Mouse (Mus musculus) spleen, adult 2 months (tissue): ENCODE measurements at regions not wholly inside any gene's neighbourhood (a gene's known extent, or its start where the extent isn't known, plus 50 kb on each side); places are given as distances from the start of the nearest gene placed in this dataset.

Source experiments
- DNase-seq, 2 experiments: peaks; one replicate each; pipeline versions ENCODE4 v3.0.0 to v3.0.0-alpha.2; 2012 to 2021; ENCODE audit warnings: low spot score in 2 of 2, low read depth in 1 of 2
- H3K27ac ChIP-seq: fragments of 200-500 bp; 2 replicates; pipeline ENCODE4 v1.5.1; 2012; ENCODE audit warnings: low read length, inconsistent platforms; ENCODE audit not compliant: insufficient read depth
- H3K27me3 ChIP-seq: fragments of 200-500 bp; 2 replicates; pipeline ENCODE4 v1.6.1; 2012; ENCODE audit warnings: mild to moderate bottlenecking, moderate library complexity, low read length, inconsistent platforms; ENCODE audit not compliant: control insufficient read depth, insufficient read depth
- H3K36me3 ChIP-seq: fragments of 200-500 bp; 2 replicates; pipeline ENCODE4 v1.6.1; 2012; ENCODE audit warnings: mild to moderate bottlenecking, low read length, inconsistent platforms; ENCODE audit not compliant: control insufficient read depth, insufficient read depth
- H3K4me1 ChIP-seq: fragments of 200-500 bp; 2 replicates; pipeline ENCODE4 v1.6.1; 2011; ENCODE audit warnings: inconsistent platforms; ENCODE audit not compliant: control insufficient read depth, insufficient read depth, insufficient read length
- H3K4me3 ChIP-seq: fragments of 200-500 bp; 2 replicates; pipeline ENCODE4 v1.5.1; 2011; ENCODE audit warnings: mild to moderate bottlenecking, inconsistent platforms; ENCODE audit not compliant: insufficient read depth, insufficient read length; ENCODE audit errors: extremely low read depth
- CTCF ChIP-seq: fragments of 200-500 bp; IDR thresholded peaks from 2 replicates; pipeline ENCODE4 v1.5.1; 2011; ENCODE audit warnings: mild to moderate bottlenecking, inconsistent platforms; ENCODE audit not compliant: insufficient read depth, insufficient read length, insufficient replicate concordance; ENCODE audit errors: extremely low read depth
- POLR2A ChIP-seq: fragments of 200-500 bp; IDR thresholded peaks from 2 replicates; pipeline ENCODE4 v1.6.1; 2011; ENCODE audit warnings: low read depth, low read length, inconsistent platforms
- WGBS: fragments of 180-500 bp; shearing (Covaris S2); methylation state at CpG from one replicate; pipeline ENCODE4 v1.1.7; 2018; 5-methylcytosine and 5-hydroxymethylcytosine counted together

- no peaks in the 10 kb centered on the region for H3K36me3 ChIP-seq
- H3K27me3 ChIP-seq: no peaks in the 10 kb centered on the region
- no peaks in the 10 kb centered on the region for H3K4me1 ChIP-seq
- no peak overlapping the region for H3K27ac ChIP-seq
- 70% methylated on average over 4 of the region's 4 CpGs for WGBS
- TF ChIP-seq POLR2A (no peak), CTCF (no peak)
- no peak for DNase-seq
- no peak overlapping the region for H3K4me3 ChIP-seq
These were observed 687.8 kb downstream of the Hs3st4 start for GRCm38 (mm10) chr7:124670477-124670876.

- TF ChIP-seq CTCF (no peak), POLR2A (no peak)
- H3K36me3 ChIP-seq: no peaks in the 10 kb centered on the region
- no peak for DNase-seq
- no peaks in the 10 kb centered on the region for H3K27me3 ChIP-seq
- no peaks in the 10 kb centered on the region for H3K4me1 ChIP-seq
- H3K4me3 ChIP-seq: no peak overlapping the region
- H3K27ac ChIP-seq: no peak overlapping the region
These were observed 688.4 kb downstream of the Hs3st4 start for GRCm38 (mm10) chr7:124671117-124671516.

- H3K27me3 ChIP-seq: no peaks in the 10 kb centered on the region
- no peak overlapping the region for H3K4me3 ChIP-seq
- H3K27ac ChIP-seq: no peak overlapping the region
- H3K4me1 ChIP-seq: no peaks in the 10 kb centered on the region
- DNase-seq: no peak
- 53% methylated on average over 3 of the region's 3 CpGs for WGBS
- TF ChIP-seq POLR2A (no peak), CTCF (no peak)
- no peaks in the 10 kb centered on the region for H3K36me3 ChIP-seq
These were observed 694.3 kb downstream of the Hs3st4 start for GRCm38 (mm10) chr7:124676854-124677515.

- TF ChIP-seq CTCF (no peak), POLR2A (no peak)
- DNase-seq: no peak
- Histone ChIP-seq H3K27me3 (no peaks in the 10 kb centered on the region), H3K4me3 (no peak overlapping the region), H3K36me3 (no peaks in the 10 kb centered on the region), H3K4me1 (no peaks in the 10 kb centered on the region), H3K27ac (no peak overlapping the region)
These were observed 697.9 kb downstream of the Hs3st4 start for GRCm38 (mm10) chr7:124680561-124680960.

- 86% methylated on average over 10 of the region's 10 CpGs for WGBS
- H3K4me3 ChIP-seq: no peak overlapping the region
- H3K27me3 ChIP-seq: no peaks in the 10 kb centered on the region
- H3K27ac ChIP-seq: no peak overlapping the region
- no peaks in the 10 kb centered on the region for H3K36me3 ChIP-seq
- TF ChIP-seq CTCF: no peak
- TF ChIP-seq POLR2A: no peak
- no peak for DNase-seq
- no peaks in the 10 kb centered on the region for H3K4me1 ChIP-seq
These were observed 698.5 kb downstream of the Hs3st4 start for GRCm38 (mm10) chr7:124681212-124681611.

- DNase-seq: no peak
- Histone ChIP-seq H3K4me1 (no peaks in the 10 kb centered on the region), H3K4me3 (no peak overlapping the region), H3K27me3 (no peaks in the 10 kb centered on the region), H3K36me3 (no peaks in the 10 kb centered on the region), H3K27ac (no peak overlapping the region)
- TF ChIP-seq CTCF: no peak
- 90% methylated on average over 2 of the region's 2 CpGs for WGBS
These were observed 699.2 kb downstream of the Hs3st4 start for GRCm38 (mm10) chr7:124681820-124682219.

GRCm38 (mm10) chr7:124685424-124685823 lies 702.8 kb downstream of the Hs3st4 start:
- Histone ChIP-seq H3K4me1 (no peaks in the 10 kb centered on the region), H3K27me3 (no peaks in the 10 kb centered on the region), H3K36me3 (no peaks in the 10 kb centered on the region), H3K27ac (no peak overlapping the region), H3K4me3 (no peak overlapping the region)
- DNase-seq: no peak
- whole genome bisulfite sequencing: 83% methylated on average over 2 of the region's 2 CpGs
- TF ChIP-seq POLR2A (no peak), CTCF (no peak)
